Mouse (Mus musculus) lung, embryonic 15.5 days (tissue): ENCODE measurements around the gene Slc17a5. TPM values are rescaled to one million over a fixed set of nuclear protein-coding genes. Genes with fewer than 3 reads are reported as not detected.

Experiments used
- ATAC-seq: fragments of 200-750 bp; cut with Nextera tagmentation; 2 replicates; pipeline ENCODE4 v1.8.0; 2017; ENCODE audit warnings: moderate number of reproducible peaks, borderline replicate concordance; ENCODE audit not compliant: low FRiP score, low TSS enrichment; ENCODE audit errors: extremely low read depth
- H3K27ac ChIP-seq: fragments of 300-500 bp; sonication (generic); 2 replicates; pipeline ENCODE4 v1.5.1; 2015; ENCODE audit warnings: moderate library complexity, mild to moderate bottlenecking, inconsistent platforms
- H3K27me3 ChIP-seq: fragments of 300-500 bp; sonication (generic); 2 replicates; pipeline ENCODE4 v1.6.1; 2015; ENCODE audit warnings: inconsistent platforms
- H3K36me3 ChIP-seq: fragments of 300-500 bp; sonication (generic); 2 replicates; pipeline ENCODE4 v1.6.1; 2015; ENCODE audit warnings: inconsistent platforms
- H3K4me1 ChIP-seq: fragments of 300-500 bp; sonication (generic); 2 replicates; pipeline ENCODE4 v1.6.1; 2015; ENCODE audit warnings: inconsistent platforms
- H3K4me2 ChIP-seq: fragments of 300-500 bp; sonication (generic); 2 replicates; pipeline ENCODE4 v1.6.1; 2015; ENCODE audit warnings: inconsistent platforms, mild to moderate bottlenecking, moderate library complexity
- H3K4me3 ChIP-seq: fragments of 300-500 bp; sonication (generic); 2 replicates; pipeline ENCODE4 v1.5.1; 2015; ENCODE audit warnings: mild to moderate bottlenecking, inconsistent platforms
- H3K9ac ChIP-seq: fragments of 300-500 bp; sonication (generic); 2 replicates; pipeline ENCODE4 v1.6.1; 2015; ENCODE audit warnings: inconsistent platforms
- H3K9me3 ChIP-seq: fragments of 300-500 bp; sonication (generic); 2 replicates; pipeline ENCODE4 v1.6.1; 2016; ENCODE audit warnings: inconsistent platforms
- WGBS: fragments of 180-500 bp; shearing (Covaris S2); methylation state at CpG from one replicate; pipeline ENCODE4 v1.1.7; 2015; 5-methylcytosine and 5-hydroxymethylcytosine counted together
- polyA plus RNA-seq: library from polyadenylated mRNA; unstranded; fragments of >200 nt; fragmentation: Nextera tagmentation; extraction: Ambion mirVana; gene quantifications from 2 replicates; pipeline ENCODE4 v1.2.1, GENCODE M21; 2015

Gene Slc17a5
- polyA plus RNA-seq, 1 experiment from 2014 or later = 13.3 TPM

- Histone ChIP-seq H3K36me3 (peaks cover 2% of the 10 kb centered on the region; the same call in 1 of the 2 replicates), H3K4me1 (no peaks in the 10 kb centered on the region), H3K27me3 (no peaks in the 10 kb centered on the region), H3K9ac (no peak overlapping the region), H3K4me2 (no peak overlapping the region), H3K9me3 (no peaks in the 10 kb centered on the region), H3K27ac (no peak overlapping the region), H3K4me3 (no peak overlapping the region)
- no peak for ATAC-seq
- WGBS = 84% methylated on average over 1 of the region's 1 CpGs
Observed at GRCm38 (mm10) chr9:78557041-78557440, 30.8 kb downstream of the Slc17a5 start.

GRCm38 (mm10) chr9:78552984-78553383 lies 34.9 kb downstream of the Slc17a5 start:
- Histone ChIP-seq H3K27me3 (no peaks in the 10 kb centered on the region), H3K9ac (no peak overlapping the region), H3K4me1 (no peaks in the 10 kb centered on the region), H3K9me3 (no peaks in the 10 kb centered on the region), H3K36me3 (peaks cover 2% of the 10 kb centered on the region; the same call in 1 of the 2 replicates), H3K4me2 (no peak overlapping the region), H3K4me3 (no peak overlapping the region), H3K27ac (no peak overlapping the region)
- no peak for ATAC-seq
- WGBS = 45% methylated on average over 12 of the region's 12 CpGs

GRCm38 (mm10) chr9:78551761-78552160 lies 36.1 kb downstream of the Slc17a5 start:
- Histone ChIP-seq H3K27me3 (no peaks in the 10 kb centered on the region), H3K4me2 (no peak overlapping the region), H3K9ac (no peak overlapping the region), H3K36me3 (peaks cover 1% of the 10 kb centered on the region; the same call in 1 of the 2 replicates), H3K4me1 (no peaks in the 10 kb centered on the region), H3K9me3 (no peaks in the 10 kb centered on the region), H3K27ac (0 out of 2 replicates have a peak overlapping the region, but pooled peaks have one; percentile 47), H3K4me3 (no peak overlapping the region)
- no peak for ATAC-seq
- WGBS = 32% methylated on average over 4 of the region's 4 CpGs

- Histone ChIP-seq H3K4me1 (no peaks in the 10 kb centered on the region), H3K27ac (no peak overlapping the region), H3K36me3 (no peaks in the 10 kb centered on the region; the same call in 1 of the 2 replicates), H3K27me3 (no peaks in the 10 kb centered on the region), H3K4me3 (no peak overlapping the region), H3K4me2 (no peak overlapping the region), H3K9ac (no peak overlapping the region), H3K9me3 (no peaks in the 10 kb centered on the region)
- WGBS = 86% methylated on average over 12 of the region's 12 CpGs
- ATAC-seq = no peak
Observed at GRCm38 (mm10) chr9:78547742-78548141, 40.1 kb downstream of the Slc17a5 start.

GRCm38 (mm10) chr9:78546944-78547343 lies 40.9 kb downstream of the Slc17a5 start:
- 44% methylated on average over 7 of the region's 7 CpGs for WGBS
- Histone ChIP-seq H3K4me2 (no peak overlapping the region), H3K36me3 (no peaks in the 10 kb centered on the region), H3K9ac (no peak overlapping the region), H3K27ac (no peak overlapping the region), H3K4me1 (no peaks in the 10 kb centered on the region), H3K4me3 (no peak overlapping the region), H3K27me3 (no peaks in the 10 kb centered on the region), H3K9me3 (no peaks in the 10 kb centered on the region)
- ATAC-seq = no peak

GRCm38 (mm10) chr9:78541758-78542157 lies 46.1 kb downstream of the Slc17a5 start:
- H3K4me2 ChIP-seq = no peak overlapping the region
- ATAC-seq = no peak
- H3K9me3 ChIP-seq = no peaks in the 10 kb centered on the region
- no peaks in the 10 kb centered on the region for H3K4me1 ChIP-seq
- no peak overlapping the region for H3K9ac ChIP-seq
- 92% methylated on average over 14 of the region's 14 CpGs for WGBS
- H3K36me3 ChIP-seq = no peaks in the 10 kb centered on the region
- no peak overlapping the region for H3K4me3 ChIP-seq
- H3K27ac ChIP-seq = no peak overlapping the region
- no peaks in the 10 kb centered on the region for H3K27me3 ChIP-seq

- Histone ChIP-seq H3K4me2 (no peak overlapping the region), H3K4me1 (peaks cover 3% of the 10 kb centered on the region), H3K9ac (no peak overlapping the region), H3K27ac (no peak overlapping the region), H3K27me3 (no peaks in the 10 kb centered on the region), H3K36me3 (no peaks in the 10 kb centered on the region), H3K4me3 (no peak overlapping the region), H3K9me3 (no peaks in the 10 kb centered on the region)
- 37% methylated on average over 6 of the region's 6 CpGs for WGBS
- no peak for ATAC-seq
Observed at GRCm38 (mm10) chr9:78538421-78538820, 49.4 kb downstream of the Slc17a5 start.

- H3K9ac ChIP-seq = no peak overlapping the region
- H3K9me3 ChIP-seq = no peaks in the 10 kb centered on the region
- H3K36me3 ChIP-seq = no peaks in the 10 kb centered on the region
- H3K4me1 ChIP-seq = peaks cover 9% of the 10 kb centered on the region
- WGBS = 79% methylated on average over 9 of the region's 9 CpGs
- no peak overlapping the region for H3K27ac ChIP-seq
- no peak for ATAC-seq
- no peak overlapping the region for H3K4me2 ChIP-seq
- no peak overlapping the region for H3K4me3 ChIP-seq
- no peaks in the 10 kb centered on the region for H3K27me3 ChIP-seq
Observed at GRCm38 (mm10) chr9:78537154-78537873, 50.5 kb downstream of the Slc17a5 start.

- Histone ChIP-seq H3K27ac (no peak overlapping the region), H3K9me3 (no peaks in the 10 kb centered on the region), H3K4me1 (peaks cover 17% of the 10 kb centered on the region), H3K4me3 (no peak overlapping the region), H3K4me2 (no peak overlapping the region), H3K36me3 (no peaks in the 10 kb centered on the region), H3K27me3 (no peaks in the 10 kb centered on the region), H3K9ac (no peak overlapping the region)
- no peak for ATAC-seq
- WGBS = 65% methylated on average over 7 of the region's 7 CpGs
Observed at GRCm38 (mm10) chr9:78534606-78535005, 53.2 kb downstream of the Slc17a5 start.

- 73% methylated on average over 18 of the region's 18 CpGs for WGBS
- Histone ChIP-seq H3K27ac (no peak overlapping the region), H3K27me3 (no peaks in the 10 kb centered on the region), H3K9ac (no peak overlapping the region), H3K4me3 (no peak overlapping the region), H3K4me1 (peaks cover 17% of the 10 kb centered on the region), H3K4me2 (no peak overlapping the region), H3K36me3 (no peaks in the 10 kb centered on the region), H3K9me3 (no peaks in the 10 kb centered on the region)
- ATAC-seq = no peak; the same call in 1 of the 2 replicates
Observed at GRCm38 (mm10) chr9:78533296-78533935, 54.4 kb downstream of the Slc17a5 start.

GRCm38 (mm10) chr9:78532341-78532819 lies 55.5 kb downstream of the Slc17a5 start:
- no peak; the same call in 1 of the 2 replicates for ATAC-seq
- Histone ChIP-seq H3K4me1 (peaks cover 21% of the 10 kb centered on the region), H3K27ac (peak overlapping the region; percentile 43), H3K27me3 (no peaks in the 10 kb centered on the region), H3K4me2 (no peak overlapping the region), H3K9me3 (no peaks in the 10 kb centered on the region), H3K4me3 (no peak overlapping the region), H3K36me3 (no peaks in the 10 kb centered on the region), H3K9ac (no peak overlapping the region)
- 34% methylated on average over 9 of the region's 9 CpGs for WGBS

GRCm38 (mm10) chr9:78531816-78532215 lies 56.0 kb downstream of the Slc17a5 start:
- WGBS = 8% methylated on average over 5 of the region's 5 CpGs
- Histone ChIP-seq H3K27ac (peak overlapping the region; percentile 43), H3K9ac (no peak overlapping the region), H3K4me3 (no peak overlapping the region), H3K27me3 (no peaks in the 10 kb centered on the region), H3K9me3 (no peaks in the 10 kb centered on the region), H3K4me1 (peaks cover 25% of the 10 kb centered on the region), H3K36me3 (no peaks in the 10 kb centered on the region), H3K4me2 (no peak overlapping the region)
- no peak for ATAC-seq
